19 mouse cellular contexts compared by ENCODE assay signal in genomic region chr11:83802581-83802980, GRCm38 (mm10). TPM values are rescaled to one million over a fixed set of nuclear protein-coding genes. Genes with fewer than 3 reads are reported as not detected.
DNase-seq lines count a peak whose midpoint lies in the region; ATAC-seq and TF ChIP-seq lines count a peak whose summit lies in the region.
"Had no signal": no experiment of that assay in that cellular context is flagged by ENCODE, and none has a peak within 500 bp of the region (broad histone marks: within the 10 kb centered on the region; RNA-seq: fewer than 3 reads in every experiment).

No protein-coding gene starts in this region.

- no peaks in the 10 kb centered on the region for H3K27me3 ChIP-seq in lung, postnatal 0 days (replicated peaks; ENCODE audit: insufficient read depth, low read length)
- H3K27me3 ChIP-seq: embryonic facial prominence, embryonic 13.5 days; embryonic facial prominence, embryonic 15.5 days had no signal

- TF ChIP-seq EP300 in lung, postnatal 0 days (IDR thresholded peaks at IDR 0.05) = no peak

- no peak overlapping the region for H3K4me2 ChIP-seq in lung, postnatal 0 days (replicated peaks; ENCODE audit: low read depth, low read length)
- H3K4me2 ChIP-seq: embryonic facial prominence, embryonic 13.5 days; embryonic facial prominence, embryonic 15.5 days; forebrain, embryonic 12.5 days had no signal

- H3K9me3 ChIP-seq in lung, postnatal 0 days (ENCODE audit: low read length) = no peaks in the 10 kb centered on the region
- H3K9me3 ChIP-seq: embryonic facial prominence, embryonic 13.5 days; embryonic facial prominence, embryonic 15.5 days; forebrain, embryonic 10.5 days; forebrain, embryonic 12.5 days had no signal

- ATAC-seq in lung, postnatal 0 days = no peak
- ATAC-seq: forebrain, embryonic 14.5 days had no signal

- no peak for TF ChIP-seq CTCF in lung, postnatal 0 days (IDR thresholded peaks at IDR 0.05)

- H3K4me1 ChIP-seq in lung, postnatal 0 days (ENCODE audit: insufficient read depth, low read depth, low read length) = no peaks in the 10 kb centered on the region
- H3K4me1 ChIP-seq: embryonic facial prominence, embryonic 13.5 days; embryonic facial prominence, embryonic 15.5 days; forebrain, embryonic 12.5 days had no signal

- no peaks in the 10 kb centered on the region for H3K36me3 ChIP-seq in lung, postnatal 0 days (ENCODE audit: insufficient read depth, low read length)
- H3K36me3 ChIP-seq: embryonic facial prominence, embryonic 13.5 days; embryonic facial prominence, embryonic 15.5 days; forebrain, embryonic 10.5 days; forebrain, embryonic 12.5 days had no signal

- H3K27ac ChIP-seq in lung, postnatal 0 days (ENCODE audit: low read length) = no peak overlapping the region
- H3K27ac ChIP-seq: embryonic facial prominence, embryonic 13.5 days; embryonic facial prominence, embryonic 15.5 days; forebrain, embryonic 10.5 days; forebrain, embryonic 12.5 days had no signal

- DNase-seq in kidney, adult 18-20 months = peak; percentile 27
- DNase-seq in kidney, postnatal 4 days = no peak
- peak; percentile 62 for DNase-seq in kidney, adult 9 months
- DNase-seq in kidney, postnatal 10 days = no peak
- DNase-seq in kidney, postnatal 36 days = peak; percentile 42 to 62
- DNase-seq in lung, postnatal 0 days (ENCODE audit: low spot score) = no peak
- DNase-seq: adrenal gland, adult 2 months; cerebellum, adult 11 months; cerebellum, adult 8-10 months; cerebellum, adult 9-11 months had no signal

- H3K9ac ChIP-seq in lung, postnatal 0 days (replicated peaks; ENCODE audit: low read depth) = no peak overlapping the region
- H3K9ac ChIP-seq: embryonic facial prominence, embryonic 13.5 days; embryonic facial prominence, embryonic 15.5 days; forebrain, embryonic 12.5 days had no signal

- 80% methylated on average over 4 of the region's 4 CpGs for WGBS in lung, postnatal 0 days

- H3K4me3 ChIP-seq in lung, postnatal 0 days (ENCODE audit: low read depth, low read length) = no peak overlapping the region
- H3K4me3 ChIP-seq: embryonic facial prominence, embryonic 13.5 days; embryonic facial prominence, embryonic 15.5 days; erythroblast, embryonic 14.5 days; forebrain, embryonic 10.5 days; forebrain, embryonic 12.5 days had no signal

RNA-seq across cellular contexts. Expression of gene Hnf1b, which starts 47.3 kb away (rescaled TPM):
- 9.0 and 11.4 TPM in 2 replicates for polyA plus RNA-seq in lung, postnatal 0 days (2015; fragmentation: Nextera tagmentation; extraction: Ambion mirVana)
- polyA plus RNA-seq: C2C12; embryonic facial prominence, embryonic 11.5 days; embryonic facial prominence, embryonic 13.5 days; embryonic facial prominence, embryonic 15.5 days; erythroblast, embryonic 14.5 days; forebrain, embryonic 10.5 days; forebrain, embryonic 12.5 days had no signal

RNA-seq across cellular contexts. Expression of gene Heatr6, which starts 49.1 kb away (rescaled TPM):
- polyA plus RNA-seq in lung, postnatal 0 days (2015; fragmentation: Nextera tagmentation; extraction: Ambion mirVana) = 11.8 and 13.7 TPM in 2 replicates

RNA-seq across cellular contexts. Expression of gene Wfdc21, which starts 55.8 kb away (rescaled TPM):
- 13.8 and 16.6 TPM in 2 replicates for polyA plus RNA-seq in lung, postnatal 0 days (2015; fragmentation: Nextera tagmentation; extraction: Ambion mirVana)
- polyA plus RNA-seq: brain, embryonic 14.5 days; C2C12; embryonic facial prominence, embryonic 11.5 days; embryonic facial prominence, embryonic 13.5 days; erythroblast, embryonic 14.5 days; forebrain, embryonic 10.5 days; forebrain, embryonic 12.5 days; forebrain, embryonic 14.5 days had no signal

Comparison
In these comparisons a context has a peak if more than half of its experiments do, and no peak if none do; other contexts are left out.
1. DNase-seq: peak in kidney, adult 18-20 months (single experiment), kidney, adult 9 months (single experiment) and kidney, postnatal 36 days (2 of 2); none in kidney, postnatal 4 days (0 of 2), kidney, postnatal 10 days (single experiment) and lung, postnatal 0 days (single experiment).